Mouse (Mus musculus) CD4-positive, CD25-positive, alpha-beta regulatory T cell, adult 4 months (primary cell): ENCODE data around the gene Azi2. TPM values are rescaled to one million over a fixed set of nuclear protein-coding genes. Genes with fewer than 3 reads are reported as not detected.
A peak's percentile ranks its signal among the peaks of the same experiment; 100 is the strongest.

Source experiments
- ATAC-seq: one replicate; pipeline ENCODE4 v1.8.0; 2017
- polyA plus RNA-seq, 2 experiments: library from polyadenylated mRNA; unstranded; fragments of 100-300 nt; shearing (Covaris generic); gene quantifications; one replicate each; pipeline ENCODE4 v1.2.1; 2017

Azi2 gene
- polyA plus RNA-seq, 2 experiments from 2014 or later, result 75.5 to 89.0 TPM

GRCm38 (mm10) chr9:118083834-118084233, 43.5 kb downstream of the Azi2 start:
- ATAC-seq, result no peak

- peak; percentile 82 for ATAC-seq
These were observed 59.1 kb downstream of the Azi2 start for GRCm38 (mm10) chr9:118099395-118099794.

GRCm38 (mm10) chr9:118100484-118100883, 60.2 kb downstream of the Azi2 start:
- no peak for ATAC-seq

- no peak for ATAC-seq
These were observed 61.5 kb downstream of the Azi2 start for GRCm38 (mm10) chr9:118101802-118102201.

DNA sequence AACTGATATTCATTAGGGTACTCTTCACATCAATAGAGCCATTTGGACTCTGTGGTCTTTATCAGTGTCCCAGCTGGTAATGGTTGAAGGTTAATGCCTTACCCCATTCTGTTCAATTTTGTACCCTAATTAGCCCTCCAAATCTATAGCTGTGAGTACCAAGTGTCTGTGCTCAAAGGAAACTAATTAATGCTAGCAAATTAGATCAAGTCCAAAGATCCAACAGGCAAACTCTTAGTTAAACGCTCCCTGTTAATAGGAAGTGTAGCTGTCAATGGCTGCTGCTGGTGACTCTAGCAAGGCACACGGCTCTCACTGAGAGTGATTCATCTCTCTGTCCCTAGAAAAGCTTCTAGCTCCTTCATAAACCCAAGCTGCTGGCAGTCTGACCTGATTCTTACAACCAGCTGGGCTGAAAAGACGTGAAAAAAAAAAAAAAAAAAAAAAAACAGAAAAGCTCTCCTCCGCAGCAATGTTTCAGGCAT, 68.3 kb downstream of the Azi2 start:
- ATAC-seq, result no peak

DNA sequence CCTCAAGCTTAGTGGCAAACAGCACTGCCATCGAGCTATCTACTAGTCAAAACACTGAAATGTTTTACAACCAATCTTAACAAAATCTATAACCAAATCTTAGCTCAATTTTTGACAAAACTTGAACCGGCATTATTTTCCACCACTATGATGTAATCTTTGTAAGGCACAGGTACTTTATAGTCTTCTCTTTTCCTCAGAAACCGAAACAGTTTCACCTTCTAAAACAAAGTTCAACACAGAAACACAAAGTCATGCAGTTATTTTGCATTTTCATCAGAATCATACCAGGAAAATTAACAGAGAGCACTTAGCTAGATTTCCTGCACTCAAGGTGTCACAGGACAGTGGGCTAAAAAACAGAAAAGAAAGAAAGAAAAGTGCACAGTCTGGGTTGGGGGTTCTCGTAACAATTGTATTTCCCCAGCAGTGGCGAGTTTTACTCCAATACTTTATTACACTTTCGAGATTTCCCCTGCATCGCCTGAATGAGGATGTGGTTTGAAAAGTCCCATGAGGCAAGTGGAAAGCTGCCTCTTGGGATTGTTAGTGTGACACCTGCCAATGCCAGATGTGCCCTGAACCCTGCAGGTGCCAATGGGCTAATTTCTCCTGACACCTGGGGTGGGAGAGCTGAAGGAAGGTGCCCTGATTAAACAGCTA, 69.5 kb downstream of the Azi2 start:
- peak; percentile 64 for ATAC-seq

- no peak for ATAC-seq
These were observed 70.0 kb downstream of the Azi2 start for GRCm38 (mm10) chr9:118110360-118110710.

Other genes with a start within 250 kb of the Azi2 start
- 10 to 100 TPM; 81.0 to 83.6 TPM for gene Cmc1, start 109.7 kb downstream of the Azi2 start, polyA plus RNA-seq